Mouse (Mus musculus) CH12.LX (cell line): ENCODE data around the gene Acvrl1.

Experiments used
- CTCF ChIP-seq, 2 experiments: IDR thresholded peaks in 1 of 2; conservative IDR thresholded peaks in 1 of 2; 2 replicates each; pipeline ENCODE4 v1.5.1; 2011 to 2012; ENCODE audit warnings: low read depth in 2 of 2, low read length in 2 of 2, improper control_type of control experiment in 1 of 2, inconsistent platforms in 1 of 2, mild to moderate bottlenecking in 1 of 2, moderate library complexity in 1 of 2
- EP300 ChIP-seq: IDR thresholded peaks from 2 replicates; pipeline ENCODE4 v1.6.1; 2011; ENCODE audit warnings: low read length, improper control_type of control experiment
- ETS1 ChIP-seq: conservative IDR thresholded peaks from 2 replicates; pipeline ENCODE4 v1.6.1; 2012; ENCODE audit warnings: low read depth, mild to moderate bottlenecking, inconsistent platforms, low read length, improper control_type of control experiment, moderate library complexity
- POLR2A ChIP-seq: IDR thresholded peaks from 2 replicates; pipeline ENCODE4 v1.6.1; 2011; ENCODE audit warnings: low read depth, mild to moderate bottlenecking, improper control_type of control experiment, low read length
- RAD21 ChIP-seq: IDR thresholded peaks from 2 replicates; pipeline ENCODE4 v1.6.1; 2011; ENCODE audit warnings: low read depth, mild to moderate bottlenecking, low read length, improper control_type of control experiment, moderate library complexity
- RCOR1 ChIP-seq: conservative IDR thresholded peaks from 2 replicates; pipeline ENCODE4 v1.6.1; 2012; ENCODE audit warnings: low read depth, mild to moderate bottlenecking, inconsistent platforms, low read length, improper control_type of control experiment
- TBP ChIP-seq: conservative IDR thresholded peaks from 2 replicates; pipeline ENCODE4 v1.6.1; 2011; ENCODE audit warnings: low read depth, low read length, improper control_type of control experiment
- TCF12 ChIP-seq: IDR thresholded peaks from 2 replicates; pipeline ENCODE4 v1.6.1; 2014; ENCODE audit warnings: low read depth, mild to moderate bottlenecking, inconsistent platforms, low read length, improper control_type of control experiment
- USF1 ChIP-seq: IDR thresholded peaks from 2 replicates; pipeline ENCODE4 v1.6.1; 2014; ENCODE audit warnings: low read depth, mild to moderate bottlenecking, inconsistent platforms, low read length, improper control_type of control experiment
- USF2 ChIP-seq: conservative IDR thresholded peaks from 2 replicates; pipeline ENCODE4 v1.6.1; 2011; ENCODE audit warnings: low read depth, low read length, improper control_type of control experiment
- ZC3H11A ChIP-seq: IDR thresholded peaks from 2 replicates; pipeline ENCODE4 v1.6.1; 2012; ENCODE audit warnings: low read depth, mild to moderate bottlenecking, inconsistent platforms, low read length, improper control_type of control experiment

GRCm38 (mm10) chr15:101143494-101143893, 15.2 kb downstream of the Acvrl1 start:
- no peak for TF ChIP-seq CTCF (conservative IDR thresholded peaks at IDR 0.05 in 1 of 2, IDR thresholded peaks at IDR 0.05 in 1 of 2; ENCODE audit: low read depth in 2 of 2, low read length in 2 of 2)
- TF ChIP-seq RAD21 = no peak
- no peak for TF ChIP-seq POLR2A
- no peak for TF ChIP-seq EP300
- no peak for TF ChIP-seq TCF12
- no peak for TF ChIP-seq USF1
- TF ChIP-seq RCOR1 = no peak
- TF ChIP-seq ZC3H11A = no peak
- TF ChIP-seq TBP = no peak
- no peak for TF ChIP-seq ETS1
- no peak for TF ChIP-seq USF2
